Mouse (Mus musculus) erythroblast, embryonic 14.5 days (primary cell): ENCODE measurements around the gene Rpl15.

Experiments
- GATA1 ChIP-seq: IDR thresholded peaks from 2 replicates; pipeline ENCODE4 v1.6.1; 2012; ENCODE audit warnings: low read length, inconsistent platforms, mixed read lengths
- TAL1 ChIP-seq: IDR thresholded peaks from 3 replicates; pipeline ENCODE4 v1.6.1; 2012; ENCODE audit warnings: low read length, inconsistent platforms, mixed read lengths

DNA sequence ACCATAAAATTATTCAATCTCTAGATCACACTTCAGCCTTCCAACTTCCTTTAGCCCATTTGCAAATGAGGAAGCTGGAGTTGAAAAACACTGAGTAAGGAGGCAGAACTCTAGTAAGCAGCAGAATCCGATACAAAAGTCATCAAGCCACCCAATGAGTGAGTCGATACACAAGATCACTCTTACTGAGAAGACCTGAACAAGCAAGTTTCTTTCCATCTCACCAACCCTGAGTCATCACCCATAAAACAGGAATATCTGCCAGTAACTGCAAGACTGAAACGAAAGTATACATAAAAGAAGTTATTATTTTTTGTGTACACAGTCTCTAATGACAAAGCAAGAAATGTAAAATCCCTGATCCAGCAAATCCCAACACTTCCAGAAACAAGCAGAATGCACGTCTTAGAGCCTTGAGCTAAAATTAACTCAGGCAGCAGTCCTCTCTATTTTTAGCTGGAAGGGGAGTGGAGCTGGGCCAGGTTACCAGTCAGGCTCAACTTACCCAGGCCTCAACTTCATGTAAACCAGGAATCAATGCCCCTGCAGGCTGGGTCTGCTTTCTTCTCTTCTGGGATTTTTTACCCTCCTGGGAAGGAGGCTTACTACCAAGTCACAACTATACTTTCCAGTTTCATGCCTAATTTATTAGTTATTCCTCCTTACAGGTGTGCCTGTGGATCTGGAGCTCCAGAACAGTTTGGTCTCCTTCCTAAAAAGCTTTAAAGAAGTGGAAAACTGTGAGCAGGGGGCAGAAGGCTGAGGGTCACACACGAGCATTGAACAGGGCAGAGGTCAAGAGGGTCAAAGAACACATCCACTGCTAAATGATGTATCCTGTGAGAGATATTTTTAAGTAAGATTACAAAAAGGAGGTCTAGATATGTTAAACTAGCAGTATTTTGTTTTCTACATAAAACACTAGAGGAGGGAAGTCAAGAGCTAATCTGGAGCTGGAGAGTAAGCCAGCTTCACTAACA lies 36.9 kb downstream of the Rpl15 start:
- TF ChIP-seq GATA1 (no peak), TAL1 (no peak)
